Mouse (Mus musculus) adrenal gland, postnatal 14 days (tissue): ENCODE data around the gene Olfr1185-ps1. TPM values are rescaled to one million over a fixed set of nuclear protein-coding genes. Genes with fewer than 3 reads are reported as not detected.
"Not testable (repeated sequence)": the region's sequence is repeated elsewhere in the genome, so short reads cannot be mapped to it uniquely, and the experiment has no call there.

Source experiments
- DNase-seq: peaks from one replicate; pipeline ENCODE4 v3.0.0; 2021; ENCODE audit warnings: mixed read lengths
- long read RNA-seq, 2 experiments: library from polyadenylated mRNA; stranded (forward); transcript quantifications; one replicate each; pipeline ENCODE4 v2.0.0; 2021
- total RNA-seq: library from RNA; stranded (reverse); gene quantifications from 2 replicates; pipeline ENCODE4 v1.2.3, GENCODE M21; 2021

Gene Olfr1185-ps1
- total RNA-seq, result not detected in 2 replicates
- long read RNA-seq, experiment 1, result 0 reads
- long read RNA-seq, experiment 2, result 0 reads

DNA sequence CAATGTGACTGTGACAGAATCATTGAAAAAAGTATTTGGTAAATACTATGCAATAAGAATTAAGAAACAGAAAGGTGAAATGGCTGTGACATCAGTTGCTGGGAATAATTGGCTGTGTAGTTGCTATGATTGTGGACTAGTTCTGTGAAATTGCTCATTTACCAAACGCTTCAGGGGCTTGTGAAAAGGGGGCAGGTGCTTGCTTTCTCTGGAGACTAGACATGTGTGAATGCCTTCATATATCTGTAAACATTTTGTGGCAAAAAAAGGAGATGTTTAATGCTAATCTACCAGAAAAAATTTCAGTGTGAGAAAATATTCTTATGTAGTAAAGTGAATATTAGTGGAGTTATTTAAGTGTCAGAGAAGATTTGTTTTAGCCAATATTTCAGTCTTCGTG is at the start of gene Olfr1185-ps1:
Gene Olfr1185-ps1, plus strand, starts transcription at position 301 of the 400 bp plus-strand sequence.
- no peak for DNase-seq

DNA sequence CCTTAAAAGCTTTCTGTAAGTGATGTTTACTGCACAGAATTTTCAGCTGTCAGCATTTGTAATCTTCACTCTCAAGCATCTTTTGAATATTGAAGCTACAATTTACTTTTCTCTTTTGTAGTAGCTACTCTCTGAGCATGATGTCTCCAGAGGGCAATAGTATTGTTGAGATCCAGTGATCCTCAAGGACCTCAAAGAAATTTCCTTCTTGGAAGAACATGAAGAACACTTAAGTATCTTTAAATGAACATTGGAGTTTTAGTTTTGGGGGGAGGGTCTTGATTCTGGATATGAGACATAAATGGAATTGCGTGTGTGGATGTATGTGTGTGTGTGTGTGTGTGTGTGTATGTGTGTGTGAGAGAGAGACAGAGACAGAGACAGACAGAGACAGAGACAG is 44.1 kb upstream of the Olfr1185-ps1 start, which contains the start of gene Gm13757:
Gene Gm13757, minus strand, starts transcription at position 101 of the 400 bp plus-strand sequence.
- DNase-seq, result no peak

GRCm38 (mm10) chr2:88454567-88454966 is 38.6 kb upstream of the Olfr1185-ps1 start, which contains the start of gene Olfr1183:
Gene Olfr1183, plus strand, starts transcription at chr2:88454867.
- DNase-seq, result not testable (repeated sequence)

GRCm38 (mm10) chr2:88483298-88483697 is 9.8 kb upstream of the Olfr1185-ps1 start, which contains the start of gene Olfr1184:
Gene Olfr1184, plus strand, starts transcription at chr2:88483598.
- no peak for DNase-seq

GRCm38 (mm10) chr2:88518251-88518650 is 25.1 kb downstream of the Olfr1185-ps1 start, which contains the start of gene Olfr1186:
Gene Olfr1186, plus strand, starts transcription at chr2:88518551.
- no peak for DNase-seq

- no peak for DNase-seq
Observed at GRCm38 (mm10) chr2:88525720-88526119, 32.6 kb downstream of the Olfr1185-ps1 start.

Other genes with a start within 250 kb of the Olfr1185-ps1 start
- not detected in 2 replicates for gene Olfr1173, start 213.4 kb upstream of the Olfr1185-ps1 start, total RNA-seq
- gene Olfr1174-ps, start 178.2 kb upstream of the Olfr1185-ps1 start, total RNA-seq, result not detected in 2 replicates
- gene Olfr1175-ps, start 166.1 kb upstream of the Olfr1185-ps1 start, total RNA-seq, result not detected in 2 replicates
- gene Olfr1176, start 156.6 kb upstream of the Olfr1185-ps1 start, total RNA-seq, result not detected in 2 replicates
- gene Olfr1177-ps, start 146.8 kb upstream of the Olfr1185-ps1 start, total RNA-seq, result not detected in 2 replicates
- gene Olfr1178, start 106.3 kb upstream of the Olfr1185-ps1 start, total RNA-seq, result not detected in 2 replicates
- gene Olfr1179, start 86.9 kb upstream of the Olfr1185-ps1 start, total RNA-seq, result not detected in 2 replicates
- gene Olfr1180, start 74.2 kb upstream of the Olfr1185-ps1 start, total RNA-seq, result not detected in 2 replicates
- gene Olfr1181, start 67.1 kb upstream of the Olfr1185-ps1 start, total RNA-seq, result not detected in 2 replicates
- gene Gm13757, start 44.2 kb upstream of the Olfr1185-ps1 start, total RNA-seq, result not detected in 2 replicates
- gene Olfr1183, start 38.5 kb upstream of the Olfr1185-ps1 start, total RNA-seq, result not detected in 2 replicates
- not detected in 2 replicates for gene Olfr1184, start 9.7 kb upstream of the Olfr1185-ps1 start, total RNA-seq
- gene Olfr1186, start 25.2 kb downstream of the Olfr1185-ps1 start, total RNA-seq, result not detected in 2 replicates
- not detected in 2 replicates for gene Olfr1188, start 63.6 kb downstream of the Olfr1185-ps1 start, total RNA-seq
- not detected in 2 replicates for gene Olfr1189, start 93.1 kb downstream of the Olfr1185-ps1 start, total RNA-seq
- gene Olfr1191-ps1, start 147.2 kb downstream of the Olfr1185-ps1 start, total RNA-seq, result not detected in 2 replicates
- not detected in 2 replicates for gene Olfr1192-ps1, start 155.2 kb downstream of the Olfr1185-ps1 start, total RNA-seq
- gene Olfr1193, start 182.3 kb downstream of the Olfr1185-ps1 start, total RNA-seq, result not detected in 2 replicates
- not detected in 2 replicates for gene Olfr1195, start 195.9 kb downstream of the Olfr1185-ps1 start, total RNA-seq
- not detected in 2 replicates for gene Olfr1196, start 211.3 kb downstream of the Olfr1185-ps1 start, total RNA-seq
- not detected in 2 replicates for gene Olfr1197, start 239.0 kb downstream of the Olfr1185-ps1 start, total RNA-seq